Mouse (Mus musculus) c-Kit-negative CD71-positive TER-119-positive erythroid progenitor cells, embryonic 14.5 days (primary cell): ENCODE results near the gene Olfr322.
"Not testable (repeated sequence)": the region's sequence is repeated elsewhere in the genome, so short reads cannot be mapped to it uniquely, and the experiment has no call there.

ENCODE experiments used
- DNase-seq: peaks from one replicate; pipeline ENCODE4 v3.0.0-alpha.2; 2013; ENCODE audit warnings: low read depth, low spot score

The Olfr322 gene

GRCm38 (mm10) chr11:58658596-58658995 lies at the start of gene Olfr322:
TSS of gene Olfr322 (plus strand) at chr11:58658782.
- no peak for DNase-seq

DNA sequence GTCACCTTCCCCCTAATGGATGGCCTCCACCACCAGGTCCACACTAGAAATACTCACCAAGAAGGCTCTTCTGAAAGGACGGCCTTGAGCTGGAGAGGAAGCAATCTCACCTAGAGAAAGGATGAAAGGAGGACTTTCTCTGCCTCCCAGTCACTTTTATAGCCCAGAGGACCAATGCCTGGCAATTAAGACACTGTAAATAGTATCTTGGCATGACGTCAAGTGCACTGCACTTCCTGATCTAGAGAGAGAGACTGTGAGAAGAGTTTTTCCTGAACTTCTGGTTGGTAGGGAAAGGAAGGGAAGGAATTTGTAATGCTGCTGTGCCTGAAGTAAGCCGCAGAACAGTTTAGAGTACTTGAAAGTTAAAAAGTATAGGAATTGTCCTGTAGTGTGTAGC lies 45.2 kb upstream of the Olfr322 start:
- no peak for DNase-seq

- no peak for DNase-seq
Measured at GRCm38 (mm10) chr11:58614526-58614925, 44.1 kb upstream of the Olfr322 start.

- DNase-seq = no peak
Measured at GRCm38 (mm10) chr11:58615975-58616374, 42.6 kb upstream of the Olfr322 start, which contains the start of gene 2210407C18Rik. TSS of gene 2210407C18Rik (minus strand) at chr11:58616075.

GRCm38 (mm10) chr11:58618369-58618768 lies 40.2 kb upstream of the Olfr322 start:
- DNase-seq = no peak

DNA sequence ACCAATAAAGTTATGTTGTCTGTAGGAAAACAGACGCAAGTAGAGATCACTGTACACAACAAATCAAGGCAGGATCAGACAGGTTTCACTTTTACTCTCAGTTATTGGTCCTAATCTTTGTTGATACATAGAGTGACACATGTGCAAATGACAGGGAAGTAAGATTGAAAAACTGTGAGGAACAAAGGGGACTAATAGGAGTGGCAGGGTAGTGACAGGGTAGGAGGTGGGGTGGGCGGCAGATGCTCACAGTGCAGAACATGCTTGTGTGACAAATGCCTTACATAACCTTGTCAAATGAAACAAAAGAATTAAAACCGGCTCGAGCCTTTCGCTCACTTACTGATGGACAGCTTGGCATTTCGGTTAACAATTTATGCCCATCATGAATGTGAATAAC lies 39.8 kb upstream of the Olfr322 start:
- no peak for DNase-seq

DNA sequence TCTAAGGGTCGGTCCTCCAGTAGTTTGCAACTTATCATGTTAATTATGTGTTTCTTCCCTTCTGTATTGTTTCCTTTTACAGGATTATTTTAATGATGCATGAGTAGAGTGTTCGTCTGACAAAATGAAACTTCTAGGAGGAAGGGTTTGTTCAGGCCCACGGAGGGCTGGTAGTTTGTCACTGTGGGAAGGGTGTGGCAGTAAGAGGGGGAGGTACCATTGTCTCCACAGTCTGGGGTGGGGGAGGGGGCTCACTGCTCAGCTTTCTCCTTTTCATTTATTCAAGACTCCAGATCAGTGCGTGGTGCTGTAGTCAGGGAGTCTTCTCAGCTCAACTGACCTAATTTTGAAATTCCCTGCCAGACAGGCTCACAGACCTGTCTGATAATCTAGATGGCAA lies 32.4 kb upstream of the Olfr322 start:
- no peak for DNase-seq

GRCm38 (mm10) chr11:58630401-58630800 lies 28.2 kb upstream of the Olfr322 start, which contains the start of gene Olfr323:
TSS of gene Olfr323 (minus strand) at chr11:58630501.
- DNase-seq = no peak

DNA sequence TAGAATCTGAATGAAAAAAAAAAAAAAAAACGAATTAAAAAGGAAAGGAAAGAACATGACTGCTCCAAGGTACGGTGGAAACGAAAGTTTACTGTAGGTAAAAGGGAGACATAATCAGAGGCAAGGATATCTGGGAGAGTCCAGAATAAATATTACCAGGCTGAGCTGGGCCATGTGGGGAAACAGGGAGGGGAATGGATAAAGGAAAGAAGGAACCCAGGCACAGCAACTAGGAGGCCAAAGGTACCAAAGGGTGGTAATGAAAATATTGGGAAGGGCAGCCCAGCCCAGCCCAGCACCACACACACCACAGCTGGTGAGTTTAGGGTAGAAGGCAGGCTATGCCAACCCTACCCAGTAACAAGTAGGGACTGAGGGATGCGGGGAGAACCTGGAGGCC lies 23.7 kb upstream of the Olfr322 start:
- DNase-seq = no peak

- DNase-seq = peak; percentile 68
Measured at GRCm38 (mm10) chr11:58636376-58636977, 22.1 kb upstream of the Olfr322 start.

DNA sequence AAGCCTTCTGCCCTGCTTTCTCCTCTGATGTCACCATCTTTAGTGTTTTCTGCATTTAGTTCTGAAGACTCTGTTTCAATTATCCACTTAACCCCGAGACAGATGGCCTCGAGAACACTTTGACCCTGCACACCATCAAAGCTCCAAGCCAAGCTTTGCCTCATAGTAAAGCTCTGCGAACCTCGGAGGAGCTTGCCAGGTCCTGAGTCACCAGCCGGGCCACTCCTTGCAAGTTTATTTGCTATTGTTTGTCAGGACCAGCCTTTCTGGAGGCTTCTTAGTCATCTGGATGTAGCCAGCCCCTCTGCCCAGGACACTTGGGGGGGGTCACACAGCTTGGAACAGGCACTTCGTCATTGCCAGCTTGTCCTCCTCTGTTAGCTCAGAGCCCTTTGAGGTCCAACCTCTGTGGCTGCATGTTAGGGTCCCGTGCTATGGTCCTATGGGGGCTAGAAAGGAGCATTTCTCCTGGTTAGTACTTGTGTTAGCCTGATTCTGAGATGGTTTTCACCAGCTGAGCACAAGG lies 20.3 kb upstream of the Olfr322 start:
- no peak for DNase-seq

GRCm38 (mm10) chr11:58640272-58640867 lies 18.2 kb upstream of the Olfr322 start, which contains the start of gene Trim58:
TSS of gene Trim58 (plus strand) at chr11:58640465.
- DNase-seq = peak; percentile 52

GRCm38 (mm10) chr11:58641057-58641456 lies 17.5 kb upstream of the Olfr322 start:
- peak; percentile 73 for DNase-seq

DNA sequence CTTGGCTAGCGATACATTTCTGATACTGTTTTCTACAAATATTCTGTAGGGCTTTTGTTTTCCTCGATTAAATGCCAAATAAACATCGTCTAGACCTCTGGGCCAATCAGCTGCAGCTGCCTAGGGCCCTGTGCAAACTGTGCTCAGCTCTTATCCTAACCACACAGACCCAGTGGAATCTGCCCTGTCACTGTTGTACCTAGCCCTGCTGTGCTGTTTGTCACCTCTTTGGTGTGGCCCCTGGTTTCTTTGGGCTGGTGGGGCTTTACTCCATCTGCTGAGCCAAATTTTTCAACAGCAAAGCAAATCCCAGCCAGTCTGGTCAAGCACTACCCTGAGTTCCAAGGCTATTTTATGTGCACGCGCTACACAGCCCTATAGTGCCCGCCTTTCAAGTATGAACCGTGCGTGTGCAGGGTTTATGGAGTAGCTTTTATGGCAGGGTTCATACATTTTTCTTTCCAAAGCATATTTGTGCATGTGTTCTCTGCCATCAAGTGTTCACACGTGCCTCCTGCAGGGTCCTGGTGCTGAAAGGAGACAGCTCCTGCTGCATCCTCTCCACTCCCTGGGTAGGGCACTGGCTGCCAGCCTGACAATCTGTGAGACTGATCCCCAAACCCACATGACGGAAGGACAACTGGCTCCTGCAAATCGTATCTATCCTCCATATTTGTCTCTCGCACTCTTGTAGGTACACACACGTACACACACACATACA lies 16.8 kb upstream of the Olfr322 start:
- peak; percentile 93 for DNase-seq

GRCm38 (mm10) chr11:58643350-58643749 lies 15.2 kb upstream of the Olfr322 start:
- DNase-seq = peak; percentile 92

GRCm38 (mm10) chr11:58655151-58655550 lies 3.4 kb upstream of the Olfr322 start:
- DNase-seq = no peak

GRCm38 (mm10) chr11:58669252-58669651 lies 10.7 kb downstream of the Olfr322 start:
- no peak for DNase-seq

- DNase-seq = no peak
Measured at GRCm38 (mm10) chr11:58671825-58672224, 13.2 kb downstream of the Olfr322 start.

DNA sequence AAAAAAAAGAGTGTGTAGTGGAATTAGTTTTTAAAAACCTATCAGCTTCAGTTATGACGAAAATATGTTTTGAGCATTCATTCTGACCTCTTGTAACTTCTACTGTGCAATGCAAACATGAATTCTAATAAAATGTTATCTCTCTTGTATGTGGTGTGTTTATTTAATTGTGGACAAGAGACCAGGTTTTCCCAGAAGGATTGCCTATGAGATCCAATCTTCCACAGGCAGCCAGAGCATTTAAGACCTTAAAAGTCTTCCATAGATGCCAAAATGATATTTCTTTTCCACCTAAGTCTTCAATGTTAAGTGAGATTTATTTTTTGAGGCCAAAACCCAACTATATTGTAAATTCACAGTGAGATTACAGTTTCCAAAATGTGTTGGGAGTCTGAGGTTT lies 22.2 kb downstream of the Olfr322 start, which contains the start of gene Olfr320:
TSS of gene Olfr320 (plus strand) at position 301 of the 400 bp plus-strand sequence.
- DNase-seq = no peak

DNA sequence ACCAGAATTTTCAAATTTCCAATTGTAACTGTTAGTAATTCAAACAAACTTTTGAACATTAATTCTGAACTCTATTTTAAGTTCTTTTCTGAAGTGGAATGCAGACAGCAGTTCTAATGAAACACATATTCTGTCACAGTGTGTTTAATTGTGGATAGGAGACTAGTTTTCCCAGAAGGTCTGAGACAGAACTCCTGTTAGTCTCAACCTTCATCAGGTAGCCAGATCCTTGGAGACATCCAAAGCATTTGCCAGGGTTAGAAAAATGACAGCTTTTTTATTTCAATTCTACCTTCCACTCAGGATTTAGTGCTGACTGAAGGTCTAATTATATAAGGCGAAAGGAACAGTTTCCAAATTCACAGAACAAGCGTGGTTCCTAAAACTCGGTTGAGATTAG lies 40.3 kb downstream of the Olfr322 start, which contains the start of gene Olfr319:
TSS of gene Olfr319 (plus strand) at position 301 of the 400 bp plus-strand sequence.
- DNase-seq = no peak

DNA sequence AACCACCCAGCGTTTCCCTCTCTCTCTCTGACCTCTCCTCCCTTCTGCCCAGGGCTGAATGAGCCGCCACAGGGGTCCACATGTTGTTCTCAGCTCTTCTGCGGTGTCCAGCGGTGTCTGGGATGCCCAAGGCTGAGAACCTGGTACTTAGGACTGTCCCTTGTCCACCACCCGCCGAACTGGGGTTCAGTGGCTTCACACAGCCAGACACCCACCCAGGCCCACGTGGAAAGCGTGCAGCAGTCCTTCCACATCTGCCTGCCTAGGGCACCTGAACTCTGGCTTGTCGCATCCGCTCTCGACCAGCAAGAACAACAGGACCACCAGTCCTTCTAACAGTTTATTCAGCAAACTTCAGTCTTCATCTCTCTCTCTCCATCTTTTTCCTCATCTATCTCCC lies 50.5 kb downstream of the Olfr322 start:
- no peak for DNase-seq

DNA sequence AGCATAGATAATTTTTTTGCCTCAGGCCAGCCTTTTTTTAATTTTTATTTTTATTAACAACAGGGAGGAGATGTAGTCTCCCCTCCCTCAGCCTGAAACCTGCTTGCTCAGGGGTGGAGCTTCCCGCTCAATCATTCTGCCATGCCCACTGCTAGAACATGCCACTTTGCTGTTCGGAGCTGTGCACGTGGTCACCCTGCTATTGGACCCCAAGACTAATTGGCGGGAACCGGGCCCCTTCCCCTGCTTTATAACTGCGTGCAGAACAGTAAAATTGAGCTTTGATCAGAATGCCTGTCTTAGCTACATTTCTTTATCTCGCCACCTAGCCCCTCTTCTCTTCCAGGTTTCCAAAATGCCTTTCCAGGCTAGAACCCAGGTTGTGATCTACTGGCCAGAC lies 59.1 kb downstream of the Olfr322 start:
- DNase-seq = not testable (repeated sequence)
